Mouse (Mus musculus) thymus, postnatal 14 days (tissue): ENCODE measurements around the gene Atp6v0b.
A peak's percentile ranks its signal among the peaks of the same experiment; 100 is the strongest.

Experiments
- DNase-seq: peaks from one replicate; pipeline ENCODE4 v3.0.0; 2021

Atp6v0b gene

DNA sequence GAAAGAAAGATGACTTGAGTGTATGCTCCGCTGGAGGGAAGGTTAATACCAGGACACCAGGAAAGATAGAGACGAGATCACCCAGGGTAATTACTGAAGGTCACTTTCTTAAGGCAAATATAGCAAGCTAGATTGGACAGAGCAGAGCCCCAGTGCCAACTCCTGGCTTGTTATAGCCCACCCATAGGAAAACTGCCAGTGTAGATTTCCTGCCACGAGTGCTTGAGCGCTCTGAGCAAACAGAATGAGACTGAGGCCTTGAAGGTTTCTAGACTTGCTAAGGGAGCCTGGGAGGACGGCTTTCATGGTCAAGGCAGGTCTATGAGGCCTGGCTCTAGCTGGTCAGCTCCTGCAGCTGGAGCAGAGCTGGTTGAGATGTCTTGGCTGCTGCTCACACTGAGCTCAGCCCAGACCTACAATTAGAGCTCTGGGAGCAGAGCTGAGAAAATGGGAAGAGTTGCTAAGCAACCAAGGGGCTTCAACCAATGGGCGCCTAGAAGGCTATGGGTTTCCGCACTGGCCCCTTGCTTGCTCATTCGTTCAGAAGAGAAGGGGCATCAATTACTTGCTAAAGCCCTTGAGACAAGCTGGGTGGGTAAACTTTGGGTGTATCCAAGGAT lies 21.8 kb upstream of the Atp6v0b start:
- no peak for DNase-seq

GRCm38 (mm10) chr4:117906196-117906595 lies 19.1 kb upstream of the Atp6v0b start:
- no peak for DNase-seq

- no peak for DNase-seq
Measured at GRCm38 (mm10) chr4:117904761-117905160, 17.6 kb upstream of the Atp6v0b start.

GRCm38 (mm10) chr4:117904094-117904493 lies 17.0 kb upstream of the Atp6v0b start:
- DNase-seq, result no peak

DNA sequence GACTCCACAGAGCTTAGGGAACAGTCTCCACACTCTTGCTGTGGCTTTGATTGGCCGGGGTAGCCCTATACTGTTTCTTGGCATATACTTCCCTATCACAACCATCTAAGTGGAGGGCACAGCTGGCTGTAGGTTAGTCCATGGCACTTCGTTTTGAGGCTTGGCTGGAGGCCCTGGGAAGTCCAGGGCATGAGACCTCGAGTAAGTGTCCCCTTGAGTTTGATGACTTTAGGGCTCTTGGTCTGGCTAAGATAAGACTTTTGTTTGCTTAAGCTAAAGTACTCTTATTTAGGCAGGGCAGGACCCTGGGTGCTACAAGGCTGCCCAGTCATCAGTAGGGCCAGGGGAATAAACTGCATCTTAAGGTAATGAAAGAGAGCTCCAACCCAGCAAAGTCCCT lies 11.0 kb upstream of the Atp6v0b start:
- DNase-seq, result no peak

DNA sequence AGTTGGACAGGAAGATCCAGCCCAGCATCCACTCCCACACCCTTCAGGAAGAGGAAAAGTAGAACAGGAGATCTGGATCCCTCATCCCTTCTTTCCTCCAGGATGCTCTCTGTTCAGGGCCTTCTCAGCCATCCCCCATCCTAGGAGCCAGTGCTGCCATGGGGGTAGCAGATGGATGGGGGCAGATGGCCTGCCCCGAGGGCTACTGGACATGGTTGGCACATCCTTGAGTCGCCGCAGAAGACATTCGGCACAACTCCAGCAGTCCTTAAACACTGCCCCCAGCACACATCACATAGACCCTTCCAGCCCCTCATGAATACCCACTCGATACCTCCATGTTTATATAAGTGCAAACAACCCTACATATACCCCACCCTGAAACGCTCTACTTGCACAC lies 8.9 kb upstream of the Atp6v0b start:
- DNase-seq, result no peak

GRCm38 (mm10) chr4:117895339-117895738 lies 8.2 kb upstream of the Atp6v0b start:
- DNase-seq, result no peak

DNA sequence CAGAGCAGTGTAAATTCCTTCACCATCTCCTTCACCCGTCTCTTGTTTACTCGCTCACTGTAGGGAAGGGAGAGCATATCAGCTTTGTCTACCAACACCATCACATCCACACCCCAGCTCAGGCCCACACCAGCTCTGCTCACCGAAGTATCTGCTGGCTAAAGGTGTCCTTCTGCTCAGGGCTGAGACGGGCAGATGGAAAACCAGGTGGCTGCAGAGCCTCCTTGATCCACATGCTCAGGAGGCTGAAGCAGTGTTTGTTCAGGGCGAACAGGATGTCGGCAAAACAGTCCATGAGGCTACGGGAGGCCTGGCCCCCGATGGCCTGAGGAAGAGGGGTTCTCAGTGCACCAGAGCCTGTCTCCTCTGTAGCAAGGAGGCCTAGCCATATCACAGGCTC lies 7.5 kb upstream of the Atp6v0b start:
- no peak for DNase-seq

DNA sequence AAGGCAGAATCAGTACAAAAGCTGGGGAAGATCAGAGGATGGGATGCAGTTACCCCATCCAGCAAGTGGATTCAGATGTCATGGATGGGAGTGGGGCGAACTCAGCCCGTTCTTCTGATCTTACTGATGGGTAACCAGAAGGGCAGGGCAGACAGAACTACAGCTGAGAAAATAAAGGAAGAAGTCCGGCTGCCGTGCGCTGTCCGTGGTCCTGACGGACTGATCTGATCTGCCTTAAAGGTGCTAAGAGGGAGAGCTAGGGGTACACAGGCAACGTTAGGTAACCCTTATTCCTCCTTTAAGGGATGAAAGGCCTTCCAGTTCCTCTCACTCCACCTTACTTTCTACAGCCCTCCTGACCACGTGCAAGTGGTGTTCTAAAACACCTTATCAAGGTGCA lies 6.2 kb upstream of the Atp6v0b start:
- DNase-seq, result peak; percentile 73

DNA sequence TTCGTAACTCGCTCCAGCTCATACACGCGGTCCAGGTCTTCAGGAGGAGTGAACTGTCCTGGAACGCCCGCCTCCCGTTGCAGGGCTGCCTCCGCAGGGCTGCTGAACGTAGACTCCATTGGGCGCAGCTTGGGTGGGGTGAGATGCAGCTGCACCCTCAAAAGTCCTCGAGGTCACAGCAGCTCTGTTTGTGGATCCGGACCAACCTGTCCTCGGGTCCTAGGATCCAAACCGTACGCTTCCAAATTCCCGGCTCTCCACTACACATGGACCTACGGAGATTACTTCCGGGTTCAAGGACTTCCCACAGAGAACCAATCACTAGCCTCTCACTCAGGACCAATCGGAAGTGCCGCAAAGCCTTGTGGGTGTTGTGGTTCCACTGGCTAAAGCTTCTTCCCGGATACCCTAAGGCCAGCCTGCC lies 4.6 kb upstream of the Atp6v0b start, which contains the start of gene Dph2:
Gene Dph2, minus strand, starts transcription at position 295 of the 424 bp plus-strand sequence.
- peak; percentile 82 for DNase-seq

GRCm38 (mm10) chr4:117890750-117891149 lies 3.6 kb upstream of the Atp6v0b start:
- DNase-seq, result no peak

DNA sequence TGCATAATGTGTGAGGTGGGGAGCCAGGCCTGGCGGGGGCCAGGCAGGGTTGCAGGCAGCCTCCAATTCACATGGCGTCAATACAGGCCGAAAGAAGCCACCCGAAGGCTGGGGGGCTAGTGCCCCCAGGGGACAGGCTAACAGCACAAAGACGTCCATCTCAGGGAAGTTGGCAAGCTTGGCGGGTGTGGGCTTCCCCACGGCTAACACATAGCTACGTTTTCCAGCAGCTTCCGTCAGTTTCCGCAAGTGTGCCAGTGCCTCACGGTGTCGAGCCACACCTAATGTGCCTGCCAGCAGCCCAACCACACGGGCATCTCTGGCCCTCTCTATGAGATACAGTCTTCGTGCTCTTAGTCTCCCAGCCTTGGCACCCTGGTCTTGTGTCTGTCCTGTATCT lies 2.9 kb upstream of the Atp6v0b start:
- no peak for DNase-seq

- no peak for DNase-seq
Measured at GRCm38 (mm10) chr4:117889471-117889870, 2.3 kb upstream of the Atp6v0b start.

DNA sequence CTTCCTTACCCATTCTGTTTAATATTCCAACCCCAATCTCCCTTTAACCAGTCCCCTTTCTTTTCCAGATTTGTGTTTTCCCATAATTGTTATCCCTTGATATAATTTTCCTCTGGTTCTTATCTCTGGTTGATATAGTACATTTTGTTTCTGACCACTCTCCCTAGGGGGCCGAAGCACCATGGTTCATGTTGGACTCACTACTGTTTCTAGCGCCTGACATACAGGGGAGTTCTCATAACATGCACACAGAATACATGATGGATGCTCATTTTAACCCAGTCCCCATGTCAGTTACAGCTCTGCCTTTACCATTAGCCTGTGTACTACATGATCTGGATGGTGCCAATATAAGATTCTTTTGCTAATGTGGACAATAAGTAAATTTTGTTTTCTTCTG lies 787 bp upstream of the Atp6v0b start:
- DNase-seq, result no peak

DNA sequence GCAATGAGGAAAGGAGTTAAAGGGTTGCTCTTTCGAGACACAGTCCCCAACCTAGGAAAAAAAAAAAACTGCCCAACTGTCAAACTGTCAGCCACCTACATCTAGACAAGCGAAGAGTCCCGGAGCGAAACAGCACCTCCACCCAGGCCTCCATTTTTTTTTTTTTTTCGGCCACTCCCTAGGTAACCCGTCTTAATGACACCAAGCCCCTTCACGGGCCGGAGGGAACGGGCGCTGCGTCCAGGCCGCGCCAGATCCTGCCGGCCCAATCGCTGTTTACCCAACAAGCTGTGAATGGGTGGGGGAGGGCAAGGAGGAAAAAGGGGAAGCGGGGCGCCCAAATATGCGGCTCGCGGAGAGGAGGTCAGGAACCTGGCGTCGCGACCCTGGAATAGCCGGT lies 489 bp downstream of the Atp6v0b start:
- no peak for DNase-seq

GRCm38 (mm10) chr4:117885994-117886393 lies 1.1 kb downstream of the Atp6v0b start:
- no peak for DNase-seq

DNA sequence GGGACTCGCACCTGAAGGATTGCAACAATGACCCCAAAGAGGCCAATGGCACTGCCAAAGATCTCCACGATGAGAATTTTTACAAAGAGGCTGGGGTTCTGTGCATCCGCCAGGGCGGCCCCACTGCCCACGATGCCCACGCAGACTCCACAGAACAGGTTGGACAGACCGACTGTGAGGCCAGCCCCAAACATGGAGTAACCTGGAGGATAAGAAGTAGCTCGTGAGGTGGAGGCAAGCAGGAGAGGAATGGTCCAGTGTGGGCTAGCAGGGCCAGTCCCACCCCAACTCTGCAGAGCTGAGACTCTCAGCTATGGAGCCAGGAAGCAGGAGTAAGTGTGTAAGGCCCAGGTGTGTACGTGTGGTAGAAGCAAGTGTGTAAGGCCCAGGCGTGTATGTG lies 2.0 kb downstream of the Atp6v0b start:
- no peak for DNase-seq

GRCm38 (mm10) chr4:117884146-117884545 lies 3.0 kb downstream of the Atp6v0b start:
- no peak for DNase-seq

- peak; percentile 41 for DNase-seq
Measured at GRCm38 (mm10) chr4:117882701-117883691, 4.1 kb downstream of the Atp6v0b start, which contains the start of gene B4galt2. B4galt2 (minus strand) TSS chr4:117883487.

DNA sequence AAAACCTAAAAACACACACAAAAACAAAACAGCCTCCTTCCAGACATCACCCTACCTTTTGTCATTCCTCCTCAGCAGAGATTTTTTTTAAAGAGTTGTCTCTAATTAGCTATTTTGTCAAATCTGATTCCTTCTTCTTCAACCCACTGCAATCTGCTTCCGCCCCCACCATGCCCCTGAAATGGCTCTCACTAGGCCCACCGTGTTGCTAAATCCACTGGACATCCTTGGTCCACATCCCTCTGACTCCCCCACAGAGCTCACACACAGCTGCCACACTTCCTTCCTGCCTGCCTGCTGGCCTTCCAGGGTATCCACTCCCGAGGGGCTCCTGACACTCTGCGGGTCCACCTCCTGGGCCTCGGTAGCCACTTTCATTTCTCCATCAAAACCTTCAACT lies 8.4 kb downstream of the Atp6v0b start:
- DNase-seq, result no peak

- DNase-seq, result peak; percentile 82
Measured at GRCm38 (mm10) chr4:117878301-117878700, 8.8 kb downstream of the Atp6v0b start.

DNA sequence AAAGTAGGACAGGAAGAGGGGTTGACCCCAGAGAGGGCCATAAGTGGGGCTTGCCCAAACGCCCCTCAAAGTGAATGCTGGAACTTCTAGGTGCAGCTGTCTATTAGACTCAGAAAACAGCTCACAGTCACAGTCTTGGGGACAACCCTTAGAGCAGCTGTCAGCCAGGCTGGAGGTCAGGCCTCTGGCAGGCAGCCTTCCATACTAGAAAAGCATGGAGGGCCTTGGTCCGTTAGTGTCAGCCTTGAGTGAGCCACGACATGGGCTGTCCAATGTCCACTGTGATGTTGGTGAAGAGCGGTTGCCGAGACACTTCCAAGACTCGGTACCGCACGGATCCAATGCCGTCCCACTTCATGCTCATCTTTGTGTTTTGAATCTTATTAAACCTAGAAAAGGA lies 13.5 kb downstream of the Atp6v0b start:
- DNase-seq, result no peak

- DNase-seq, result no peak
Measured at GRCm38 (mm10) chr4:117872471-117872886, 14.7 kb downstream of the Atp6v0b start, which contains the start of gene Ccdc24. Ccdc24 (minus strand) TSS chr4:117872557.

GRCm38 (mm10) chr4:117871787-117872186 lies 15.3 kb downstream of the Atp6v0b start:
- no peak for DNase-seq
